Mouse (Mus musculus) liver, embryonic 11.5 days (tissue): ENCODE results near the gene Onecut1. TPM values are rescaled to one million over a fixed set of nuclear protein-coding genes. Genes with fewer than 3 reads are reported as not detected.

Source experiments
- ATAC-seq: fragments of 200-750 bp; cut with Nextera tagmentation; replicated peaks from 2 replicates; pipeline ENCODE4 v1.8.0; 2017; ENCODE audit warnings: moderate number of reproducible peaks, mild to moderate bottlenecking, moderate TSS enrichment, moderate library complexity; ENCODE audit not compliant: low FRiP score
- DNase-seq: peaks from one replicate; pipeline ENCODE4 v3.0.0-alpha.2; 2017; ENCODE audit warnings: low spot score
- H3K27ac ChIP-seq: fragments of 300-500 bp; sonication (generic); 2 replicates; pipeline ENCODE4 v1.5.1; 2014; ENCODE audit warnings: mild to moderate bottlenecking, low read depth, low read length, control low read depth
- H3K27me3 ChIP-seq: fragments of 300-500 bp; sonication (generic); replicated peaks from 2 replicates; pipeline ENCODE4 v1.6.1; 2014; ENCODE audit warnings: low read length, mixed read lengths; ENCODE audit not compliant: control insufficient read depth, insufficient read depth
- H3K36me3 ChIP-seq: fragments of 300-500 bp; sonication (generic); 2 replicates; pipeline ENCODE4 v1.6.1; 2014; ENCODE audit warnings: mild to moderate bottlenecking, low read length, moderate library complexity, mixed read lengths; ENCODE audit not compliant: control insufficient read depth, insufficient read depth
- H3K4me1 ChIP-seq: fragments of 300-500 bp; sonication (generic); replicated peaks from 2 replicates; pipeline ENCODE4 v1.6.1; 2014; ENCODE audit warnings: low read length, mixed read lengths; ENCODE audit not compliant: control insufficient read depth, insufficient read depth
- H3K4me2 ChIP-seq: fragments of 300-500 bp; sonication (generic); 2 replicates; pipeline ENCODE4 v1.6.1; 2014; ENCODE audit warnings: mild to moderate bottlenecking, control low read depth, moderate library complexity
- H3K4me3 ChIP-seq: fragments of 300-500 bp; sonication (generic); 2 replicates; pipeline ENCODE4 v1.5.1; 2014; ENCODE audit warnings: low read depth, low read length, control low read depth
- H3K9ac ChIP-seq: fragments of 300-500 bp; sonication (generic); 2 replicates; pipeline ENCODE4 v1.6.1; 2014; ENCODE audit warnings: low read depth, low read length, control low read depth
- H3K9me3 ChIP-seq: fragments of 300-500 bp; sonication (generic); 2 replicates; pipeline ENCODE4 v1.6.1; 2016; ENCODE audit warnings: low read length, inconsistent platforms, mixed read lengths; ENCODE audit not compliant: control insufficient read depth
- WGBS: fragments of 180-500 bp; shearing (Covaris S2); extraction: QIAGEN DNeasy Blood & Tissue Kit; methylation state at CpG from one replicate; pipeline ENCODE4 v1.1.7; 2014; 5-methylcytosine and 5-hydroxymethylcytosine counted together
- polyA plus RNA-seq: library from polyadenylated mRNA; unstranded; fragments of >200 nt; fragmentation: Nextera tagmentation; extraction: Ambion mirVana; gene quantifications from 2 replicates; pipeline ENCODE4 v1.2.1, GENCODE M21; 2014

Onecut1 gene
- 3.4 and 4.1 TPM in 2 replicates for polyA plus RNA-seq

DNA sequence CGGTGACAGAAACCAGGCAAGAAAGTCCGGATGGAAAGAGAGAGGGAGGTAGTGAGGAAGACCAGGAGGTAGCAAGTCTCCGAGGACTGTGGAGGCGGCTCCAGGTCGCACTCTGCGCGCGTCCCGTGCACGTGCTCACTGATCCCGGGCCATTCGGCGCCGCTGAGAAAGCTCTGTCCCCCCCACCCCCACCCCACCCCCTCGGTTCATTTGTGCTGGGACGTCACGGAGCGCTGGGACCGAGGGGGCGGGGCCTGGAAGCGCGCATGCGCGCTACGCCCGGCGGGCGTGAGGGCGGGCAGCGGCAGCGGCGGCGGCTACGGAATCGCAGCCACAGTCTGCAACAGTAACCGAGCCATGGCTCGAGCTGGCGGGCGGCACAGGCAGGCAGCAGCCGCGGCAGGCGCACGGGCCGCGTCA is at the start of gene Onecut1:
Gene Onecut1, plus strand, starts transcription at position 361 of the 420 bp plus-strand sequence.
- ATAC-seq (peak; percentile 60), DNase-seq (peak; percentile 81)
- no peaks in the 10 kb centered on the region for H3K36me3 ChIP-seq
- peak within 1 kb of the TSS; percentile 59 for H3K9ac ChIP-seq
- WGBS, result under 1% methylated on average over 45 of the region's 45 CpGs
- no peak within 1 kb of the TSS; the same call in 1 of the 2 replicates for H3K27ac ChIP-seq
- H3K4me3 ChIP-seq, result peak within 1 kb of the TSS; percentile 57
- no peaks in the 10 kb centered on the region; the same call in none of the 2 replicates for H3K4me1 ChIP-seq
- H3K4me2 ChIP-seq, result peak within 1 kb of the TSS; percentile 71
- no peaks in the 10 kb centered on the region for H3K9me3 ChIP-seq
- peaks cover 100% of the 10 kb centered on the region for H3K27me3 ChIP-seq

GRCm38 (mm10) chr9:74819736-74820511 is 41.8 kb upstream of the Onecut1 start:
- H3K9ac ChIP-seq, result no peak overlapping the region
- DNase-seq (no peak), ATAC-seq (no peak)
- H3K36me3 ChIP-seq, result no peaks in the 10 kb centered on the region
- no peaks in the 10 kb centered on the region for H3K9me3 ChIP-seq
- H3K4me2 ChIP-seq, result no peak overlapping the region
- H3K27ac ChIP-seq, result no peak overlapping the region
- H3K4me3 ChIP-seq, result no peak overlapping the region
- H3K27me3 ChIP-seq, result no peaks in the 10 kb centered on the region
- 55% methylated on average over 19 of the region's 19 CpGs for WGBS
- H3K4me1 ChIP-seq, result no peaks in the 10 kb centered on the region

- no peak for DNase-seq
- WGBS, result 70% methylated on average over 2 of the region's 2 CpGs
- Histone ChIP-seq H3K9me3 (no peaks in the 10 kb centered on the region), H3K36me3 (no peaks in the 10 kb centered on the region), H3K27ac (no peak overlapping the region), H3K4me2 (no peak overlapping the region), H3K9ac (no peak overlapping the region), H3K27me3 (no peaks in the 10 kb centered on the region), H3K4me1 (no peaks in the 10 kb centered on the region), H3K4me3 (no peak overlapping the region)
- no peak for ATAC-seq
Observed at GRCm38 (mm10) chr9:74825102-74825501, 36.6 kb upstream of the Onecut1 start.

- 60% methylated on average over 3 of the region's 3 CpGs for WGBS
Observed at GRCm38 (mm10) chr9:74829206-74829605, 32.5 kb upstream of the Onecut1 start.

DNA sequence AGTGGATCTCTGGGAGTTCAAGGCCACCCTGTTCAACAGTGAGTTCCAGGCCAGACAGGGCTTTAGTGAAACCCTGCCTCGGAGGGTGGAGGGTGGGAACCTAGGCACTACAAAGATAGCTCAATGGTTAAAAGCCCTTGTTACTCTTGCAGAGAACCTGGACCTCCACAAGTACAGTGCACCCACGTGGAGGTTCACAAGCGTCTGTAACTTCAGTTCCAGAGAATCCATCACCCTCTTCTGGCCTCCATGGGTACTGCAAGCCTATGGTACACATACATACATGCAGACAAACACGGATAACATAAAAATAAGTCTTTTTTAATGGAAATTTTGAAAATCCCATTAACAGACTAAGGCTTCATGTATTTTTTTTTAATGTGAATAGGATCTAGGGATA is 18.8 kb upstream of the Onecut1 start:
- ATAC-seq, result no peak

More at GRCm38 (mm10) chr9:74829206-74829605, 32.5 kb upstream of the Onecut1 start:
- Histone ChIP-seq H3K4me3 (no peak overlapping the region), H3K27me3 (no peaks in the 10 kb centered on the region), H3K9ac (no peak overlapping the region), H3K4me2 (no peak overlapping the region), H3K4me1 (no peaks in the 10 kb centered on the region), H3K9me3 (no peaks in the 10 kb centered on the region), H3K36me3 (no peaks in the 10 kb centered on the region), H3K27ac (no peak overlapping the region)
- no peak for ATAC-seq
- DNase-seq, result no peak

GRCm38 (mm10) chr9:74846867-74847830 is 14.6 kb upstream of the Onecut1 start:
- Histone ChIP-seq H3K27me3 (peaks cover 62% of the 10 kb centered on the region), H3K4me1 (0 out of 2 replicates have a peak, but pooled peaks cover 2% of the 10 kb centered on the region), H3K9ac (no peak overlapping the region), H3K27ac (no peak overlapping the region), H3K36me3 (no peaks in the 10 kb centered on the region), H3K9me3 (no peaks in the 10 kb centered on the region), H3K4me2 (peak overlapping the region; percentile 22; the same call in 1 of the 2 replicates), H3K4me3 (no peak overlapping the region)
- WGBS, result 5% methylated on average over 33 of the region's 33 CpGs
- DNase-seq, result no peak
- no peak for ATAC-seq

More for the DNA sequence above, 18.8 kb upstream of the Onecut1 start:
- Histone ChIP-seq H3K9ac (no peak overlapping the region), H3K36me3 (no peaks in the 10 kb centered on the region), H3K27ac (no peak overlapping the region), H3K9me3 (no peaks in the 10 kb centered on the region), H3K4me2 (no peak overlapping the region), H3K4me3 (no peak overlapping the region), H3K27me3 (peaks cover 21% of the 10 kb centered on the region), H3K4me1 (0 out of 2 replicates have a peak, but pooled peaks cover 2% of the 10 kb centered on the region)
- 80% methylated on average over 4 of the region's 4 CpGs for WGBS
- no peak for DNase-seq

DNA sequence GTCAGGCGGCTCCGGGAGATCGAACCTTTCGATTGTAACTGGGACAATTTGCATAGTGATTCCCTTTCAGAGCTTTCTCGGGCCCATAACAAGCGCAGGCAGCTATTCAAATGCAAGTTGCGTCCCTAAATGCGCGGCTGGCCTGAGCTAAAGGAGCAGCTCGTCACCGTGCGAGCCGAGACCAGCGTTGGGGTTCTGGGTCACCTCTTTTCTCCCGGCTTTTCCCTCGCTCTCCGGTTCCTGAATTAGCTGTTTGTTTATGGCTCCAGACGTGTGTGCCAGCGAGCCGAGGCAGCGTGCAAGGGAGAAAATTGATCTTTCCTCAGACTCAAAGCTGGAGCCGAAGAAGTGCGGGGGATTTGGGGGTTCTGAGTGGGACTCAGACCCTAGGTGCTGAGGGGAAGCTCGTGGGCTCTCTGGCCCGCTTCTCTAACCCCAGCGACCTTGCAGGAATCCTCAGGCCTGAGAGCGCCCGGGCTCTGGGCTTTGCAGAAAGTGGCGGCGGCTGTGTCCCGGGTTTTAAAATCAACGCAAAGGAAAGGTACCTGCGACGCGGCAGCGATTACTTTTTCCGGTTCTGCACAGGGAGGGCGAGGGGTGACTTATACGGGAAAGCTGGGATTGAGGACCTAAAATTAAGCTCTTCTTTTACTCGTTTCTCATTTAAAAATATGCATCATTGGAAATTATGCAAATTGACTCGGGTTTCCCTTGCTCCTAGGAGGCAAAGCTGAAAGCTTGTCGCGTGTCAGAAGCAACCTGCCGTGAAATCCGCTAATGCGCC is 13.1 kb upstream of the Onecut1 start:
- Histone ChIP-seq H3K4me1 (0 out of 2 replicates have a peak, but pooled peaks cover 2% of the 10 kb centered on the region), H3K36me3 (no peaks in the 10 kb centered on the region), H3K9ac (peak overlapping the region; percentile 35; the same call in 1 of the 2 replicates), H3K4me3 (peak overlapping the region; percentile 51), H3K9me3 (no peaks in the 10 kb centered on the region), H3K4me2 (peak overlapping the region; percentile 59), H3K27ac (peak overlapping the region; percentile 71), H3K27me3 (peaks cover 76% of the 10 kb centered on the region)
- WGBS, result 2% methylated on average over 46 of the region's 46 CpGs
- no peak for ATAC-seq
- DNase-seq, result peak; percentile 53
